Mouse (Mus musculus) lung, embryonic 14.5 days (tissue): ENCODE data around the gene Micall2. TPM values are rescaled to one million over a fixed set of nuclear protein-coding genes. Genes with fewer than 3 reads are reported as not detected.
A peak's percentile ranks its signal among the peaks of the same experiment; 100 is the strongest.

ENCODE experiments used
- ATAC-seq: fragments of 200-750 bp; cut with Nextera tagmentation; 2 replicates; pipeline ENCODE4 v1.8.0; 2017; ENCODE audit warnings: mild to moderate bottlenecking, moderate TSS enrichment, moderate library complexity; ENCODE audit not compliant: insufficient read depth
- DNase-seq: peaks from one replicate; pipeline ENCODE4 v3.0.0-alpha.2; 2015
- H3K27ac ChIP-seq: fragments of 300-500 bp; sonication (generic); 2 replicates; pipeline ENCODE4 v1.5.1; 2014; ENCODE audit warnings: low read depth, mild to moderate bottlenecking, moderate library complexity
- H3K27me3 ChIP-seq: fragments of 300-500 bp; sonication (generic); 2 replicates; pipeline ENCODE4 v1.6.1; 2014; ENCODE audit warnings: low read length, control low read depth; ENCODE audit not compliant: insufficient read depth
- H3K36me3 ChIP-seq: fragments of 300-500 bp; sonication (generic); 2 replicates; pipeline ENCODE4 v1.6.1; 2014; ENCODE audit warnings: control low read depth; ENCODE audit not compliant: insufficient read depth
- H3K4me1 ChIP-seq: fragments of 300-500 bp; sonication (generic); 2 replicates; pipeline ENCODE4 v1.6.1; 2014; ENCODE audit warnings: antibody characterized with exemption, control low read depth; ENCODE audit not compliant: insufficient read depth
- H3K4me2 ChIP-seq: fragments of 300-500 bp; sonication (generic); 2 replicates; pipeline ENCODE4 v1.6.1; 2014; ENCODE audit warnings: mild to moderate bottlenecking
- H3K4me3 ChIP-seq: fragments of 300-500 bp; sonication (generic); 2 replicates; pipeline ENCODE4 v1.5.1; 2014; ENCODE audit warnings: low read depth, low read length
- H3K9ac ChIP-seq: fragments of 300-500 bp; sonication (generic); 2 replicates; pipeline ENCODE4 v1.6.1; 2014
- H3K9me3 ChIP-seq: fragments of 300-500 bp; sonication (generic); 2 replicates; pipeline ENCODE4 v1.6.1; 2016; ENCODE audit warnings: low read depth, low read length, control low read depth
- CTCF ChIP-seq: IDR thresholded peaks from 2 replicates; pipeline ENCODE4 v1.5.1; 2016; ENCODE audit warnings: antibody characterized with exemption, low read depth
- WGBS: fragments of 180-500 bp; shearing (Covaris S2); extraction: QIAGEN DNeasy Blood & Tissue Kit; methylation state at CpG from one replicate; pipeline ENCODE4 v1.1.7; 2014; 5-methylcytosine and 5-hydroxymethylcytosine counted together
- polyA plus RNA-seq: library from polyadenylated mRNA; unstranded; fragments of >200 nt; fragmentation: Nextera tagmentation; extraction: Ambion mirVana; gene quantifications from 2 replicates; pipeline ENCODE4 v1.2.1, GENCODE M21; 2014

Micall2 gene
- 3.0 and 4.8 TPM in 2 replicates for polyA plus RNA-seq

GRCm38 (mm10) chr5:139735677-139736503, at the start of gene Micall2:
Micall2 (minus strand) TSS chr5:139736336.
- no peaks in the 10 kb centered on the region for H3K27me3 ChIP-seq
- H3K9ac ChIP-seq: peak within 1 kb of the TSS; percentile 46
- WGBS: 4% methylated on average over 50 of the region's 50 CpGs
- TF ChIP-seq CTCF: no peak
- peaks cover 9% of the 10 kb centered on the region for H3K4me1 ChIP-seq
- ATAC-seq (peak; percentile 95), DNase-seq (peak; percentile 99)
- H3K4me3 ChIP-seq: peak within 1 kb of the TSS; percentile 54
- peak within 1 kb of the TSS; percentile 99 for H3K4me2 ChIP-seq
- H3K36me3 ChIP-seq: no peaks in the 10 kb centered on the region
- H3K9me3 ChIP-seq: no peaks in the 10 kb centered on the region
- H3K27ac ChIP-seq: peak within 1 kb of the TSS; percentile 25; the same call in 1 of the 2 replicates

GRCm38 (mm10) chr5:139781406-139781805, 45.3 kb upstream of the Micall2 start:
- 70% methylated on average over 8 of the region's 8 CpGs for WGBS
- Histone ChIP-seq H3K36me3 (no peaks in the 10 kb centered on the region), H3K27ac (no peak overlapping the region), H3K4me2 (no peak overlapping the region), H3K27me3 (no peaks in the 10 kb centered on the region), H3K4me1 (no peaks in the 10 kb centered on the region), H3K9me3 (no peaks in the 10 kb centered on the region), H3K9ac (no peak overlapping the region), H3K4me3 (no peak overlapping the region)
- DNase-seq (no peak), ATAC-seq (no peak)
- no peak for TF ChIP-seq CTCF

- Histone ChIP-seq H3K36me3 (peaks cover 16% of the 10 kb centered on the region), H3K27me3 (no peaks in the 10 kb centered on the region), H3K27ac (no peak overlapping the region), H3K9ac (no peak overlapping the region), H3K9me3 (no peaks in the 10 kb centered on the region), H3K4me1 (no peaks in the 10 kb centered on the region), H3K4me2 (no peak overlapping the region), H3K4me3 (no peak overlapping the region)
- no peak for TF ChIP-seq CTCF
- DNase-seq (no peak), ATAC-seq (no peak)
- WGBS: 75% methylated on average over 5 of the region's 5 CpGs
Observed at GRCm38 (mm10) chr5:139776966-139777365, 40.8 kb upstream of the Micall2 start.

GRCm38 (mm10) chr5:139775216-139775926, 39.2 kb upstream of the Micall2 start, which contains the start of gene Ints1:
Ints1 (minus strand) TSS chr5:139775674.
- peak within 1 kb of the TSS; percentile 92 for H3K4me2 ChIP-seq
- ATAC-seq (peak; percentile 95), DNase-seq (peak; percentile 99)
- peaks cover 32% of the 10 kb centered on the region for H3K36me3 ChIP-seq
- WGBS: under 1% methylated on average over 55 of the region's 55 CpGs
- no peaks in the 10 kb centered on the region for H3K9me3 ChIP-seq
- peak; percentile 94 for TF ChIP-seq CTCF
- H3K4me1 ChIP-seq: no peaks in the 10 kb centered on the region
- H3K27ac ChIP-seq: no peak within 1 kb of the TSS
- H3K27me3 ChIP-seq: no peaks in the 10 kb centered on the region
- peak within 1 kb of the TSS; percentile 98 for H3K4me3 ChIP-seq
- H3K9ac ChIP-seq: peak within 1 kb of the TSS; percentile 81

- no peak for DNase-seq
- no peaks in the 10 kb centered on the region for H3K9me3 ChIP-seq
- H3K36me3 ChIP-seq: peaks cover 93% of the 10 kb centered on the region
- H3K27ac ChIP-seq: no peak overlapping the region
- no peak overlapping the region for H3K9ac ChIP-seq
- no peak overlapping the region for H3K4me2 ChIP-seq
- ATAC-seq: no peak
- no peaks in the 10 kb centered on the region for H3K4me1 ChIP-seq
- 92% methylated on average over 8 of the region's 8 CpGs for WGBS
- H3K27me3 ChIP-seq: no peaks in the 10 kb centered on the region
- TF ChIP-seq CTCF: no peak
- no peak overlapping the region for H3K4me3 ChIP-seq
Observed at GRCm38 (mm10) chr5:139768216-139768615, 32.1 kb upstream of the Micall2 start.

GRCm38 (mm10) chr5:139764296-139764695, 28.2 kb upstream of the Micall2 start:
- WGBS: 70% methylated on average over 11 of the region's 11 CpGs
- H3K27ac ChIP-seq: no peak overlapping the region

GRCm38 (mm10) chr5:139758096-139758495, 22.0 kb upstream of the Micall2 start:
- DNase-seq (no peak), ATAC-seq (no peak)
- 85% methylated on average over 16 of the region's 16 CpGs for WGBS
- no peak overlapping the region for H3K4me3 ChIP-seq
- H3K4me2 ChIP-seq: no peak overlapping the region
- TF ChIP-seq CTCF: no peak
- H3K27me3 ChIP-seq: no peaks in the 10 kb centered on the region
- H3K9ac ChIP-seq: no peak overlapping the region
- peaks cover 92% of the 10 kb centered on the region for H3K36me3 ChIP-seq
- no peak overlapping the region for H3K27ac ChIP-seq
- H3K4me1 ChIP-seq: no peaks in the 10 kb centered on the region
- H3K9me3 ChIP-seq: no peaks in the 10 kb centered on the region

More at GRCm38 (mm10) chr5:139764296-139764695, 28.2 kb upstream of the Micall2 start:
- Histone ChIP-seq H3K9ac (no peak overlapping the region), H3K4me1 (no peaks in the 10 kb centered on the region), H3K4me3 (no peak overlapping the region), H3K27me3 (no peaks in the 10 kb centered on the region), H3K36me3 (peaks cover 96% of the 10 kb centered on the region), H3K4me2 (no peak overlapping the region), H3K9me3 (no peaks in the 10 kb centered on the region)
- peak; percentile 65 for TF ChIP-seq CTCF
- DNase-seq (peak; percentile 53), ATAC-seq (no peak)
